Mouse (Mus musculus) bone marrow macrophage, adult 2 months (primary cell): ENCODE results near the gene Reep3.

Experiments
- CTCF ChIP-seq: IDR thresholded peaks from 2 replicates; pipeline ENCODE4 v1.5.1; 2012; ENCODE audit warnings: low read depth, mild to moderate bottlenecking, low read length, moderate library complexity
- POLR2A ChIP-seq: IDR thresholded peaks from 2 replicates; pipeline ENCODE4 v1.6.1; 2012; ENCODE audit warnings: mild to moderate bottlenecking, low read depth, low read length, borderline replicate concordance

DNA sequence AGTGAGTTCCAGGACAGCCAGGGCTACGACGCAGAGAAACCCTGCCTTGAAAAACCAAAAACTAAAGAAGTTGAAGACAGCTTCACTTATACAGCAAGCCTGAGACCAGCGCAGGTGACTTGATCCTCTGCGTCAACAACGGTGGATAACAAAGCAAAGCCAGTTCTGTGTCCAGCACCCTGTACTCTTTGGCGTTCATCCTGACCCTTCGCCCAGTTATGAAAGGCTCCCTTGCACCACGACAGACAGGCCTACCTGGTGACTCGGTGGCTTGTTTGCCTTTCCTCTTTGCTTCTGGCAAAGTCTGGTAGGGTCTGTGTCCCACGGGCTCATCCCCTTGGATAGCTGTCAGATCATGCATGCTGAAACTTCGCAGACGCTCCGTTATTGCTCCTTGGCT lies 75.3 kb downstream of the Reep3 start:
- TF ChIP-seq POLR2A, result no peak
- TF ChIP-seq CTCF, result no peak
